Mouse (Mus musculus) E14TG2a.4 (cell line): ENCODE results near the gene Hmgcr.
"Not testable (repeated sequence)": the region's sequence is repeated elsewhere in the genome, so short reads cannot be mapped to it uniquely, and the experiment has no call there.

Experiments
- H3K27me3 ChIP-seq: 2 replicates; pipeline ENCODE4 v1.6.1; 2014; ENCODE audit warnings: low read length, control low read depth; ENCODE audit not compliant: insufficient read depth
- H3K36me3 ChIP-seq: 2 replicates; pipeline ENCODE4 v1.6.1; 2014; ENCODE audit warnings: low read length, control low read depth; ENCODE audit not compliant: insufficient read depth
- H3K4me1 ChIP-seq: replicated peaks from 2 replicates; pipeline ENCODE4 v1.6.1; 2014; ENCODE audit warnings: low read depth, low read length, control low read depth
- H3K4me3 ChIP-seq: replicated peaks from 2 replicates; pipeline ENCODE4 v1.5.1; 2014; ENCODE audit warnings: mild to moderate bottlenecking, low read length
- H3K9me3 ChIP-seq: 2 replicates; pipeline ENCODE4 v1.6.1; 2014; ENCODE audit warnings: low read length, control low read depth
- CTCF ChIP-seq: conservative IDR thresholded peaks from 2 replicates; pipeline ENCODE4 v1.5.1; 2014; ENCODE audit warnings: low read length
- NANOG ChIP-seq: IDR thresholded peaks from 2 replicates; pipeline ENCODE4 v1.6.1; 2014; ENCODE audit warnings: borderline replicate concordance, low read length, mixed read lengths
- POU5F1 ChIP-seq: IDR thresholded peaks from 2 replicates; pipeline ENCODE4 v1.6.1; 2014; ENCODE audit warnings: low read length, borderline replicate concordance

Gene Hmgcr

DNA sequence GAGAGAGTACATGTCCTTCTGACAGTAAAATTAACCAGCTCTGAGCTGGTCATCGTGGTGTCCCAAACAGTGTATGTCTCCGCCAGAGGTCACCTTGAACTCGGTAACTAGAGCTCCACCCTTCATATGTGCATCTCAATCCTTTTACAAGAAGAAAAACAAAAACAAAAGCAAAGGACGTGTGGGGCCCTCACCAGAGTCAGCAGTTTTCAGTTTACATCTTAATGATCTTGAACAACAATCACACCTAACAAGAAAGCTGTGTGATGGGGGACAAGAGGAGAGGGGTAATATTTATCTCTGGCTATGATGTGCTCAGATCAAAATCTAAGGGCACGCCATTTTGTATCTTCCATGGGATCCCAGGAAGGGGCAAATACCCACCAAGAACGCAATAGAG is 5.0 kb upstream of the Hmgcr start:
- peaks cover 61% of the 10 kb centered on the region for H3K4me1 ChIP-seq
- no peaks in the 10 kb centered on the region for H3K9me3 ChIP-seq
- no peaks in the 10 kb centered on the region for H3K36me3 ChIP-seq
- 0 out of 2 replicates have a peak, but pooled peaks have one; percentile 15 for TF ChIP-seq NANOG
- no peak for TF ChIP-seq POU5F1
- no peak for TF ChIP-seq CTCF
- H3K27me3 ChIP-seq, result no peaks in the 10 kb centered on the region
- no peak overlapping the region for H3K4me3 ChIP-seq

DNA sequence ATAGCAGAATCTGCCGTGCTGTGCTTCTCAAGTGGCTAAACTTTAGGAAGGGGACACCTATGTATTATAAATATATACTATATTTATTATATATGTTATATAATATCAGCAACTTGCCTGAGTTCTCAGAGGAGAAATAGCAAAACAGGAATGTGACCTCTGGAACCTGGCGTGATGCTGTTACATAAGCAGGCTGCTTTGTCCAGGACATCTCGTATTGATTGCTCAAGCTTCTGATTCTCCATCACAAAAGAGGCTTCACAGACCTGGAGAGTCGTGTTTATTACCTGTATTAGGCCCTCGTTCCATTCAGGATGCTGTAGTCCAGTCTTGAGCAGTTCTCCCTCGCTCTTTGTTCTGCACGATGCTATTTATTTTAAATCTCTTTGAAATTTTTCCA is 3.1 kb upstream of the Hmgcr start:
- no peaks in the 10 kb centered on the region for H3K27me3 ChIP-seq
- H3K9me3 ChIP-seq, result no peaks in the 10 kb centered on the region
- peaks cover 69% of the 10 kb centered on the region for H3K4me1 ChIP-seq
- TF ChIP-seq NANOG (peak; percentile 92), CTCF (no peak)
- H3K4me3 ChIP-seq, result no peak overlapping the region
- peaks cover 3% of the 10 kb centered on the region for H3K36me3 ChIP-seq

DNA sequence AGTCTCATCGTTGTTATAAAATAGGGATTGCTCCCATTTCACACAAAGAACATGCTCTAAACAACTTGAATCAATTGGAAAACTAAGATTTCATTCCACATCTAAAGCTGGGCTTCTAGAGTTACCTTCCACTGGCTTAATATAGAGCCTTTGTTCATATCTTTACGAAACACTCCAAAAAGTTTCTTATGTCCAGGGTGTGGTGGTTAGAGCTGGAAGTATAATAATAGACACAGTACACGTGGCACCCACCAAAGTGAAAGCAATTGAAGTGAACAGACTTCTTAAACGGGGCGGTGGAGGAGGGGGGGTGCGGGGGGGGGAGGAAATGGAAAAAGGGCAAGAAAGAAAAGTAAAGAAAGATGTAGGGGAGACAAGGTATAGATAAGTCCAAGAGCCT is 1.5 kb upstream of the Hmgcr start:
- Histone ChIP-seq H3K4me1 (peaks cover 82% of the 10 kb centered on the region), H3K9me3 (no peaks in the 10 kb centered on the region), H3K27me3 (no peaks in the 10 kb centered on the region), H3K4me3 (no peak overlapping the region), H3K36me3 (peaks cover 16% of the 10 kb centered on the region)
- TF ChIP-seq POU5F1, result no peak
- no peak for TF ChIP-seq CTCF
- no peak for TF ChIP-seq NANOG

GRCm38 (mm10) chr13:96671906-96672234 is 1.1 kb upstream of the Hmgcr start:
- Histone ChIP-seq H3K4me1 (peaks cover 83% of the 10 kb centered on the region), H3K36me3 (peaks cover 20% of the 10 kb centered on the region), H3K4me3 (no peak overlapping the region), H3K9me3 (no peaks in the 10 kb centered on the region), H3K27me3 (no peaks in the 10 kb centered on the region)
- TF ChIP-seq NANOG, result no peak
- no peak for TF ChIP-seq CTCF
- TF ChIP-seq POU5F1, result no peak

- peaks cover 78% of the 10 kb centered on the region for H3K4me1 ChIP-seq
- H3K4me3 ChIP-seq, result peak overlapping the region; percentile 95
- H3K9me3 ChIP-seq, result no peaks in the 10 kb centered on the region
- H3K36me3 ChIP-seq, result peaks cover 25% of the 10 kb centered on the region
- TF ChIP-seq NANOG (no peak), POU5F1 (no peak), CTCF (no peak)
- no peaks in the 10 kb centered on the region for H3K27me3 ChIP-seq
These were observed 556 bp upstream of the Hmgcr start for GRCm38 (mm10) chr13:96671078-96671905.

GRCm38 (mm10) chr13:96670019-96670405 is 724 bp downstream of the Hmgcr start:
- Histone ChIP-seq H3K9me3 (no peaks in the 10 kb centered on the region), H3K36me3 (peaks cover 38% of the 10 kb centered on the region), H3K4me1 (peaks cover 65% of the 10 kb centered on the region), H3K4me3 (peak overlapping the region; percentile 95), H3K27me3 (no peaks in the 10 kb centered on the region)
- no peak for TF ChIP-seq NANOG
- TF ChIP-seq POU5F1, result no peak
- no peak for TF ChIP-seq CTCF

DNA sequence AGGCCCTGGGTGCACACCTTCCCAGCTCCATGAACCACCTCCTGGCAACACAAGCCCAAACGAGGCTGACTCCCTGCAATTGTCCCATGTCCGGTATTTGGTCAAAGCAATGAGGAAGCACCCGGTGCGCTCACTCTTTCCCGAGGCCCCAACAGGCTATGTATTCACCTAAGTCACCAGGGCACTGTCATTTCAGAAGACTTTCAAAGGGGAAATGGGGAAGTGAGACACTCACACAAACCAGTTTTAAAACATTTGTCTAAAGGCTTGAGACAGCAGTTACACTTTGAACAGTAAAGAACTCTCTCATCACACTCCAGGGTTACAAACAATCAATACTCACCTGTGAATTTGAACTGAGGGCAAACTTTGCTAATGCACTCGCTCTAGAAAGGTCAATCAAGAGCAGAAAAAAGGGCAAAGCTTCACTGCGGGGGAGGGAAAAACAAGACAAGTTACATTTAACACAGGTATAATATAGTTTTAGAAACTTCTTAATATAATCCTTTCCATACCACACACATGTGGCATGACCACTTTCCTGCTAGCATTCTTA is 6.2 kb downstream of the Hmgcr start:
- no peak overlapping the region for H3K4me3 ChIP-seq
- TF ChIP-seq CTCF, result no peak
- TF ChIP-seq NANOG, result no peak
- no peak for TF ChIP-seq POU5F1

GRCm38 (mm10) chr13:96663120-96663519 is 7.6 kb downstream of the Hmgcr start:
- H3K4me3 ChIP-seq, H3K27me3 ChIP-seq, H3K9me3 ChIP-seq: not testable (repeated sequence)
- peaks cover 96% of the 10 kb centered on the region for H3K36me3 ChIP-seq
- H3K4me1 ChIP-seq, result peaks cover 38% of the 10 kb centered on the region

More for the DNA sequence above, 6.2 kb downstream of the Hmgcr start:
- H3K4me1 ChIP-seq, result peaks cover 50% of the 10 kb centered on the region
- H3K9me3 ChIP-seq, result no peaks in the 10 kb centered on the region
- no peaks in the 10 kb centered on the region for H3K27me3 ChIP-seq
- H3K36me3 ChIP-seq, result peaks cover 92% of the 10 kb centered on the region

DNA sequence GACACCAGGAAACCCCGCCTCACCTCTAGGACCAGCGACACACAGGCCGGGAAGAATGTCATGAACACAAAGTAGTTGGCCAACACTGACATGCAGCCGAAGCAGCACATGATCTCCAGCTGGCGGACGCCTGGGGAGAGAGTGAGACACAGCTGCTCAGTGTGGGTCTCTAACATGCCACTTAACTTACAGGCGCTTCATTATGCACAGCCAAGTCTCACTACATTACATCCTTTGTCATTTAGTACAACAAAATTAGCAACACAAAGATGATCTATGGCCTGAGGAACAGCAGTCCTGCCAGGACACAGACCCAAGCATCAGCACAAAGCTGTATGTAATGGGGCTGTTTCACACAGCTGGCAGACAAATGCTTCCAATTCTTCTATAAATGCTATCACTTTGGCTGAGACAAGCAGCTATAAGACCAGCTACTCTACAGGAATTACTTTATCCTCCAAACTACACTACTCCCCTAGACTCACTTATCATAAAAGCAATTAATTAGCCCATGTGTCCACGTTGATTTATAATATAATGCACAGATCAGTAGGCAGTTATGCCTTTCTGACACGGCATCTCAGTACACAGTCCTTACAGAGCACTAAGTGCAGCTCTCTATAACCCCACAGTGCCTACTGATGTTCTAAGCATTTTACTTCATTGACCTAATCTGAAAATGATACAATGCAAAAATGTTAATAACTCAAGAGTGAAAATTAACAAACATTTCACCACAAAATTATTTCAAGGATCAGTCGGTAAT is 10.5 kb downstream of the Hmgcr start:
- H3K27me3 ChIP-seq, result no peaks in the 10 kb centered on the region
- TF ChIP-seq NANOG (peak; percentile 96), POU5F1 (no peak; the same call in 1 of the 2 replicates), CTCF (no peak)
- no peak overlapping the region for H3K4me3 ChIP-seq
- H3K9me3 ChIP-seq, result no peaks in the 10 kb centered on the region
- peaks cover 99% of the 10 kb centered on the region for H3K36me3 ChIP-seq
- peaks cover 26% of the 10 kb centered on the region for H3K4me1 ChIP-seq
